Mouse (Mus musculus) hindlimb bud, embryonic 11.5 days (tissue): ENCODE data around the gene Vav3.

Experiments used
- DNase-seq: peaks from one replicate; pipeline ENCODE4 v3.0.0-alpha.2; 2012; ENCODE audit warnings: low read depth, low spot score; ENCODE audit errors: extremely low spot score

The Vav3 gene

DNA sequence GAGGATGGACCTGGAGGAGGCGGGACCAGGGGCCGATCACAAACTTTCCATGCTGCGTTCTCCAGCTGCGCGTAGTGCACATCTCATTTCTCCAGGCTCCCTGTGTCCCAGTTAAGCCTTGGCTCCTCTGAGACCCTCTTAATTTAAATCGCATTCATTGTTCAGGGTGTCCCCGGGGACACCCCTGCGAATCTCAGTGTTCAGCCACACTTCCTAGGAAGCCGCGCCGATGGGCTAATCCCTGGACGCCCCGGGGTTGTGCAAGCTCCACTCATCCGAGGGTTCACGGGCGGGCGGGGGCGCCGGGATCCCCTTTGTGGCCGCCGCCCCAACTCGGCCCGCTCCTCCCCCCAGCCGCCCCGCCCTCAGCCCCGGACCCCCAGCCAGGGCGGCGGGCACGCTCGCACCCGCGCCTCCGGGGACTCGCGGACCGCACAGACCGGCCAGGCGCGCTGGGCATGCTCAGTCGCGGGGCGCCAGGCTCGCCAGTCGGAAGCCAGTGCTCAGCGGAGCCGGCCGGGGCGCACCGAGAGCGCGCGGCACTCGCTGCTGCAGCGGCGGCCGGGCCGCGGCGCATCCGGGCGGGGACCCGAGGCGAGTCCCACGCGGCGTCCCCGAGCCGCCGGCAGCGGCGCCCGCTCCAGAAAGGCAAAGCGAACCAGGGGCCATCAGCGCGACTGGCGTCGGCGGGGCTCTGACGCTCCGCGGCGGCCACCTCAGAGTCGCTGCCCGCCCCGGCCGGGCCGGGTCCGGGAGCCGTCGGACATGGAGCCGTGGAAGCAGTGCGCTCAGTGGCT, at the start of gene Vav3:
Vav3 (plus strand) TSS at position 380 of the 797 bp plus-strand sequence.
- DNase-seq, result no peak

DNA sequence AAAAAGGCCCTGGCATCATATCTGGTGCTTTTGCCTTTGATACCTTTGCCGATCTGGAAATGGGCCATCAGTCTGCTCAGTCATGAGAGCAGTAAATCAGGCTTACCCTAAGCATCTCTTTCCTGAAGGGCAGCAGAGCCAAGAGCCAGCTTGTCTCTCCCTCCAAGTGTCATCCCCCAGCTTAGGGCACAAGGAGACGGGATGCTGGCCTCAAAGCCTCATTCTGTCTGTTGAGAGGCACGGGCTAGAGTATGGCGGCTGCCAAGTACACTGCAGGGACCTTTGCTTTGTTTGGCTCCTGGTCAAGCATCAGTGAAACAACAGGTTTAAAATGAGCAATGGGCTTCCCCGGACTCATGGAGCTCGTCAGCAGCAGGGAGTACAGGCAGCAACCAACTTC, 41.6 kb upstream of the Vav3 start:
- no peak for DNase-seq

DNA sequence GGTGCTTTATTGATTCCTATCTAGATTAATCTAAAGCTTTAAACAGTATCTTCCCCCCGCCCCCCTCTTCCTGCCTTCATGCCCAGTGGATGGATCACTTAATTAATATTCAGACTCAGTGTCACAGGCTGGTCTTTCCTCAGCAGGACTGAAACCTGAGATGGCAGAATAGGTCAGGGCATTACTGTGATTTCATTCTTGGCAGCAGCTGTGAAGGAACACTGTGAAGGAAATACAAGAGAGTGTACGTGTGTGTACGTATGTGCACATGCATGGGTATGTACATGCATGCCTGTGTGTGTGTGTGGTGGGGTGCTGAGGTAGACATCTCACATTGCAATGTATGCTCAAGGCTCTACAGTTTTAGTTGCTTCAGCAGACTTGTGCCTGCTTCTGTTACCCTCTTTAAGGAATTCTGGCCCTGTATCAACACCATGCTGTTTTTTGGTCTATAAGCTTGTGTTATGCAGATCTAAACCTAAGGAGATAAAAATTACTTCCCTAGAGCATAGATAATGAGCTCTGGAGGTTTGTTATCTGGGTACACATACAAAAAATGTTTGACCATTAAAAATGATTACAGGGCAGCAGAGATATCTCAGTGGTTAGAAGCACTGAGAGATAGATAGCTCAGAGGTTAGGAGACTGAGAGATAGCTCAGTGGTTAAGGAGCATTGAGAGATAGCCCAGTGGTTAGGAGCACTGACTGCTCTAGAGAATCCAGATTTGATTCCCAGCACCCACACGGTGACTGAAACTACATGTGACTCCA, 41.0 kb upstream of the Vav3 start:
- no peak for DNase-seq

DNA sequence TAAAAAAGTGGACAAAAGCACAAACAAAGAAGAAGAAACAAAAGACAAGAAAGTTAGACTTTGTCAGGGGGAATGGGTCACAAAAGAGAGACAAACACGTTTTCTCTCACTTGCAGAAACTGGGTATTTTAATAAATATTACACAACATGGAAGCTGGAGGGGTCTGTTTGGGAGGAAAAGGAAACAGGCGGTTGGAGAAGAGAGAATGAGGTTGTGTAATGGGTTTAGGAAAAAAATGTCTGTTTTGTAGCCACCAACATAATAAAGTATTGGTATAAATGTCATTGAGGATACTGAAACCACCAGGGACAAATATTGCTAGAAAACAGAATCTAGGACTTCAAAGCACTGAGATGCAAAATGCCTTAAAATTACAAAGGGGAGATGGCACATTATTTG, 38.4 kb upstream of the Vav3 start:
- no peak for DNase-seq

DNA sequence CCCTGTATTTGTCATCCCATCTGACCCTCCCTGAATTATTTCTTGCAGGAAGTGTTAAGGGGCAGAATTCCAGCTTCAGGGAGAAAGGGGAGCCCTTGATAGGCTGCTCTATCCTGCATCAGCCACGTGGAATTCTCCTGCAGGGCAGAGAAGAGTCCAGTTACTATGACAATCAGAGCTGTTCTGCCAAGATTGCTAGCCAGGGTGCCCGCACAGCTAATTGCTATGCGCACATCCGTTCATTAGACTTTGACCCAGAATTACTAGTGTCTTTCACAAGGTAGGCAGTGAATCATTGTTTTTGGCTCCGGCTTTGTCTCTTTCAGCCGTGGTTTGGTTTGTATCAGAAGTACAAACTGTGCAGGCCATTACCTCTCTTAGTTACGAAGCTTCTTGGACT, 33.0 kb upstream of the Vav3 start:
- no peak for DNase-seq

DNA sequence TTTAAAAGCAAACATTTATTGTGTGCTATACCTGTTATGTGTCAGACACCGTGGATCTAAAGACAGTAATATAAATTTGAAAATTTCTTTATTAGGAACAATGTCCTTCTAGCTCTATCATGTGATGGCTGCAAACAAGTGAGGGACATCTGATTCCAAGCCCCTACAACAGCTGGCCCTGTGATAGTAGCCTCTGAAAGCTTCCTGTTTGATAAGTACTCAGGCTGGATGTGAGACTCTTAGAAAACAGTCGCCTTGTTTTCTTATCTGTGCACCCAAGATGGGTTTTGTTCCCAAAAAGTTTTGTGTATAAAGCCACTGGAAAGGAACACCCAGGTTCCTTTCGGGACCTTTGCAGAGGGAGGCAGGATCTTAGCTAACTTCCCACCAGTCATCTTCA, 32.0 kb upstream of the Vav3 start:
- DNase-seq, result no peak

DNA sequence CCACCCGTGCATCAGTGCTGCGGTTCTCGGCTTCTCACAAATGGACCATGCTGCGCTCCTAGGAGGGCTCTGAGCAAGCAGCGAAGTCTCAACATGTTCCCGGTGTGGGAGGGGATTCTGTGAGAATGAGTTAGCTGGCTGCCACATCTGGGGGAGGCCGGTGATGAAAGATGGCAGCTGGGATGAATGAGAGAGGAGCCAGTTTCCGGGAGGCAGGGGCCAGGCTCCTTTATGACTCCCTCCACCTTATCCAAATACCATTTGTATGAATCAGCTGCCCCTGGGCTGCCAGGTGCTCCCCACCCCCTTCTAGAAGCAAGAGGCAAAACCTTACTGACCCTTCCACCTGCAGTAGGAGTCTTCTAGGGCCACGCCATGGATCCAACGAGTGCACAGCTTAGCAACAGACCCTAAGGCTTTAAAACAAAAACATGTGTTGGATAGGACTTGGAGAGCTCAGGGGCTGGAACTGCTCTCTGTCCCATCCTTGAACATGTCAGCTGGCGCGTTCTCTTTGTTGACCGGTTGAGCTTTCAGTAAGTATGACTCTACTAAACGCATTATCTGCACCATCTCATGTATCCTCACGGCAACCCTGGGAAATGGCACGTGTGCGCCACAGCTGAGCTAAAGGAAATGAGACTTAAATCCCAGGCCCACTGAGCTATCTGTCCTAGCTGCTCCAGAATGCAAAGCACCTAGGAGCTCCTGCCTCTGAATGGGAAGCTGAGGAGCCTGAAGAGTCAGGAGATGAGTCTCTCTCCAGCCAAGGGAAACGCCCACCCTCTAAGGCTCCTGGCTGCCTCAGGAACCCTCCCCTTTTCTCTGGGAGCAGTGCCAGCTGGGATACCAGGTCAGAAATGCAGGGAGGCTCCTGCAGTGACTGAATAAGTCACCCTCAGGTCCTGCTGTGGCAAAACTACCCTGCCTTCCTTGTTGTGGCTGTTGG, 30.9 kb upstream of the Vav3 start:
- no peak for DNase-seq

DNA sequence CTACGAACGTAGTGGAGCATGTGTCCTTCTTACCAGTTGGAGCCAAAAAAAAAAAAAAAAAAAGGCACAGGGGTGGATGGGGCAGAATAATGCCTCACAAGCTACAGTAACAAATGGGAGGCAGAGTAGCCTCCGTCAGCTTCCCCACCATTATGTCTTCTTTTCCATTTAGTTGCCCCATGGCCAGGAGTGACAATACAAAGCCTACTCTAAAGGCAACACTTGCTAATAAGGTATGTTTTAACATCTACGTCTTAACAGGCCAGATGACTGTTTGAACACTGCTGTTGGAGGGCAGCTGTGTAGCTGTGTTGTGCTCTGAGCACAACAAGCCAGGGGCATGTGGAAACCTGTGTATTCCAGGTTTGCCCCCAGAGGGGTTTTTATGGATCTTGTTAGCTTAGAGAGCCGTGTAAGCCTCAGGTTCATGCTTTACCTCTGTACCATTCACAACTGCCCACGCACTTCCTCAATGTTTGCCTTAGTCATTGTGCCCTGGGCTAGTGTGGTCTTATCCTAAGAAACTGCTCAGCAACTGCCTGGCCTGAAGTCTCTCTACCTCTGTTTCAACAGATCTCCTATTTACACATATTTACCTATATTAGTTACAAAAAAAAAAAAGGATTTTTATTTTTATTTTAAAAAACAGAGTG, 29.2 kb upstream of the Vav3 start:
- DNase-seq, result no peak

DNA sequence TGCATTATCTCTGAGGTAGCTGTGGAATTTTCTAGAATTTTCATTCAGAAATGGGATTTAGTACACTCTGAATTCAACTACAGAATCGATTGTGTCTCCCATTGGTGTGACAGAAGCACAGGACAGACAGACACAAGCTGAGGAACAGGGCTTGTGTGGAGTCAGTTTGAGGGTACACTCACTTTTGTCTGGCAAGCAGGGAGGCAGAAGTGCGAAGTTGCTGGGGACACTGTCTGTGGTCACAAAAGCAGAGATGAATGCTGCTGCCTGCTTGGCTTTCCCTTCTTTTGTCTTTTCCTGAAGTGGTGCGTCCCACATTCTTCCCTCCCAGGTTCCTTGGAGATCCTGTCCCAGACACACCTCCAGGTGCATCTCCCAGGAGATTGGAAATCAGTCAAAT, 28.6 kb upstream of the Vav3 start:
- DNase-seq, result no peak

DNA sequence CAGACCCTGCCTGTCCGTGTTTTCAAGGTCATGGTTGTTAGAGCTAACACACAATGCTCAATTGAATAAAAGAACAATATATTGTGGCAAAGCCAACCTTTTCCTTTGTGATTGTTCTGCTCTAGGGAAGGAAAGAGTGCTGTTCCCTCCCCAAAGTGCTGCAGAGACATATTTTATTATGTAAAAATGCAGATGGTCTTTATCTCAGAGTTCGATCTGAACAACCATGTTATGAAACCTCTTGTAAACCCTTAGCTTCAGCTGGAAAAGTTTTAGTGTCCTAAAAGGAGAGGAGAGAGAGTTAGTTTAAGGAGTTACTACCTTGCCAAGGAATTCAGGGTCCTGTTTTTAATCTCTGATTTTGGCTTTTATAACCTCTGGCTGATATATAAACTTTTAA, 27.0 kb upstream of the Vav3 start:
- no peak for DNase-seq

DNA sequence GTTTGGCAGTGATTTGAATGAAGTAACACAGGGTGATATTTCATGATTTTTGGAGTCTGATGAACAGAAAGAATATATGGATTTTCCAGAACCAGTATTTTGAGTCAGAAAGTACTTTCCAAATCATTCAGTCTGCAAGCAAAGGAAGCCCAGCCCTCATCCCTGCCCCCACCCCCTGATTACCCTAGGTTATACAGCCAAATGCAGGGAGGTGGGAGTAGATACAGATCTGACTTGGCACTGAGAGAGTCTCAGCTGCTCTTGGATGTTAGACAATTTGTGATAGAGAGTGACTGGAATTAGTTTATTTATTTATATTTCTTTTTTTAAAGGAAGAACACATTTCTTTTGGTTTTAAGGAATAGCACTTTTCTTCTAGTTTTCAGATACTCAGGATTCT, 18.2 kb upstream of the Vav3 start:
- no peak for DNase-seq

DNA sequence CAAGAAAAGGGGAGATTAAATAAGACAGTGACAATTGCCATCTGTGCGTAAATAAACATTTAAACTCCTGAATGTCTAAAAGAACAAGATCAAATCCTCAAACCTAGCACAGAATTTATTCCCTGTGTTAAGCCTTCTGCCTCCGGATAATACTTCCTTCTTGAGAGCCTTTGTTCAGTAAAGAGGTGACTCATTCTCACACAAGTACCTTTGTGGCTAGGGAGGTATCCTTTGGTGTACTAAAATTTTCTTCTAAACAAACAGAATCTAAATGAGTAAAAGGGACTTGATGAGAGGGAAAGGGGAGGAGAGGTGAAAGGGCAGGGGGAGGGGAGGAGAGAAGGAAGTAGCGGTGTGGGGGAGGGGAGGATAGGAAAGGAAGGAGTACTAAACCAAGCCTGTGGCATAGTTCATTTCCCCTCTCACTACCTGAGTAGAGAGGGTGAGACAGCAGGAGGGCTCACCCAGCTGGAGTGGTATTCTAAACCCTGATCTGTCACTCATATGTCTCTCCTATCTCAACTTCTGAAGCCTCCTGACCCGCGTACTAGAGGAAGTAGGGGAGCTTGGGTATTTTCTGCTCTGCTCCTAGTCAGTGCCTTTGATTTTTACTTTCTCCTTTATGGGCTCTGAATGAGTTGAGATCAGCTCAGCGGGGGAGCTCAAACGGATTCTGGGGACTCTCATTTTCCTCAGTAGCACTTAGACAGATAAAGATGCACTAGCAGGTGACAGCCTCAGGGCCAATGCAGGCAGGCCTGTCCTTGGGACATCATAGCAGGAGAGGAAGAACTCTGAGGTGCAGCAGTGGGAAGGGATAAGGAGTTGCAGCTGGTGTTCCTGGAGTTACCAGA, 16.8 kb upstream of the Vav3 start:
- DNase-seq, result no peak

DNA sequence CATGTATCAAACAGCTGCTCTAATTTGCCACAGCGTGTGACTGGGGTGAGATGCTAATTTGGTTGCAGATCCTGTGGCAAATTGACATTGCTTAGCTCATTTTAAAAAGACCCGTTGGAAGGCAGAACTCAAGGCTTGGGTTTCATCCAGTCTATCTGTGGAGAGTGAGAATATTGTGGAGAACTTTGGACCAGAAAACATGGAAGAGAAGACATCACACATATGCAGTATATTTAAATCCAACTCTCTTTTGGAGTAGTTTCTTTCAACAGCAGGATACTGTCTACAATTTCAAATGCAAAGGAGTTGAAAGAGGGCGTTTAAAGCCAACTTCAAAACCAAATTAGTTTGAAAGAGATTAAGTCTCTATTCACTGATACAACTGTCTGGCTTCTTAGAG, 13.3 kb upstream of the Vav3 start:
- no peak for DNase-seq

DNA sequence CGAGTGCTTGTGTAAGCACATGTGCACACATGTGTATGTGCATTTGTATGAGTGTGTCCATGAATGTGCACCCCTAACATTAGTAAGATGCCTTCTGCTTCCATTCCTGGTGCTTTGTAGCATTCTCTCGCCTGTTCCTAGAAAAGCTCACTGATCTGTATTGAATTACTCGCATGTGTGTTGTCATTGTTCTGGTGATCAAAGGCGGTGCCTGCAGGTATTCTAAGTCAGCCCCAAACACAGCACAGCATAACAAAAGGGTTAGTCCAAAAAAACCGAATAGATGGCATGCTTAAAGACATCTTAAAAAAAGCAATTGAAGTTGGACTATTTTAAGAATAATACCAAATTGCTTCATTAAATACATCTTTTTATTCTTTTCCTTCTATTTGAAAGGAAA, 7.7 kb upstream of the Vav3 start:
- no peak for DNase-seq

DNA sequence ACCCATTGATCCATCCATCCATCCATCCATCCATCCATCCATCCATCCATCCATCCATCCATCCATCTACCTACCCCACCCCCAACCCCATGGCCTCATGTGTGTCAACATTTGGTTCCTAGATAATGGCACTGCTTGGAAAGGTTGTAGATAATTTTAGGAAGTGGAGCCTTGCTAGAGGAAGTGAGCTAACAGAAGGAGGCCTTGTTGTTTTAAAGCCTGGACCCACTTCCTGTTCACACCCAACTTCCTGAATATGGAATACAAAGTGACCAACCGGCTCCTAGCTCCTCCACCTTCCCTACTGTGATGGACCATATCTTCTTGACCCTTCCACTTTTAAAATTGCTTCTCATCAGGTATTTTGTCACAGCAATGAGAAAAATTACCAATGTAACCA, 5.0 kb upstream of the Vav3 start:
- DNase-seq, result no peak

DNA sequence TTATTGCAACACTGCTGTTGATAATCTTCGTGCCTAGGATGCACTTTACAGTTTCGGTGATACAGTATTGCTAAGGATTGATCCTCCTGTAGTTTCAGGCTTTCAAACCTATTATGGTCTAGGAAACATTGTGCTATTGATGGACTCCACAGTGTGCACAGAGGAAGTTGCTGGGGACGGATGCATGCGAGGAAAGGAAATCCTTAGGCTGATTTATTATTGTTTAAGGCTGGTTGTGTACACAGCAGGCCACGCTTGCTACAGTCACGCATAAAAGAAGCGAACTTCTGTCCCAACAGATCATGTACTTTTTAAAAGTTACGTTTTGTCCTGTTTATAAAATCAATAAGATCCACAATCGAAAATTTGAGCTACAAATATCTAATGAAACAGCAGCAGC, 1.2 kb upstream of the Vav3 start:
- no peak for DNase-seq

DNA sequence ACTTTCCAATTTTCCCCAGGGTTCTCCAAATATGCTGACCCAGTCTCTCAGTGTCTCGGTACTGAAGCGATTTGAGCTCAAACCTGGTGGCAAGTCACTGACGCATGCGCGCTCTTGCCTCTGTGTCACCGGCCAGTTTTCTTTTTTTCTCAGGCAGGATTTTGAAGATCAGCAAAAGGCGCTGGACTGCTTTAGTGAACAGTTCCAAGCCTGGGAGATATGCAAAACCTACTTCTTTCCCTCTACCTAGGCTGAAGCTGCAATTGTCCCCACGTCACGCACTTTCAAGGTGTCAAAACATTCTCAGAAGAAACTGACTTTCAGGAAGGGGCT, 546 bp upstream of the Vav3 start:
- DNase-seq, result peak; percentile 47

DNA sequence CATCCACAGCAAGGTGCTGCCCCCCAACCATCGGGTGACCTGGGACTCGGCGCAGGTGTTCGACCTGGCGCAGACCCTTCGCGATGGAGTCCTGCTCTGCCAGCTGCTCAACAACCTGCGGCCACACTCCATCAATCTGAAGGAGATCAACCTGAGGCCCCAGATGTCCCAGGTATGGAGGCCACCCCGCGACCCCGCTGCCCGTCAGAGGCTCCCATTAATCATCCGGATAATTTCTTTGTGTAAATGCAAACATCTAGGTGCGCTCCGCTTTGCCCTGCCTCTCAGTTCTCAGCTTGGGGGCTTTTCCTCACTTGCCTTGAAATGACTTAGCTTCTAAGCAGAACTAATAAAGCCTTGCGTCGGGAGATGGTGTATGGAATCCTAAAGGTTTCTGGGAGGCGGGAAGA, 623 bp downstream of the Vav3 start:
- no peak for DNase-seq

DNA sequence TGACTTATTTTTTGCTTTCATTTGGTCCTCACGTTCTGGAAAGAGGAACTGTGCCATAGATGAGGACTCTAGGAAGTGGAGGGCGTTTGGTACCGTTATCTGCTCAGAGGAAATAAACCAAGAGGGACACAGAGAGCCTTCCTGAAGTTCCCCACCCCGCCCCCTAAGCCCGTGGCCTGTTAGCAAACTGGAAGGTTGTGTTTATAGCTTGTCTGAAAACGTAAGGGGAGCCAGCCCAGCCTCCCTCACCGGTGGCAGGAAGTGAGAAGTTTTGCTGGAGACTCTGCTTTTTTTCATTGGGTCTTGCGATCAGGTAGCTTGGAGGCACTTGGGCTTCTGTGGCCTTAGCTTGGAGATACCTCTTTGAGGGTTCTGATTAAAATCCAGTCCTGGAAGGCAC, 1.2 kb downstream of the Vav3 start:
- no peak for DNase-seq
